In the genomic region with DNA sequence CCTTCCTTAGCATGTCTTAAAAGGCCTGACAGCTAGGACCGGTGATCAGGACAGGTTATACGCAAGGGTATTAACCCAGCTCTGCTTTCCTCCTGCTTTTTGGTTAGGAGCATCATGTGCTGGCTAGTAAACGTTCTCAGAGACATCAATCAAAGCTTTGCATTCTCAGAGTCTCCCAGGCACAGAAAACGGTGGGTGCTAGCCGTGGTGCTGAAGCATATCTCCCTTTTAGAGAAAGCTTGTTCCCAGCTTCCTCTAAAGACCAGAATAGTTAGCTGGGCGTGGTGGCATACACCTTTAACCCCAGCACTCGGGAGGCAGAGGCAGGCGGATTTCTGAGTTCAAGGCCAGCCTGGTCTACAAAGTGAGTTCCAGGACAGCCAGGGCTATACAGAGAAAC, we compare ENCODE assay signal across 9 mouse cellular contexts. TPM values are rescaled to one million over a fixed set of nuclear protein-coding genes. Genes with fewer than 3 reads are reported as not detected.
A peak's percentile ranks its signal among the peaks of the same experiment; 100 is the strongest.
DNase-seq lines count a peak whose midpoint lies in the region; ATAC-seq and TF ChIP-seq lines count a peak whose summit lies in the region.
"Had no signal": no experiment of that assay in that cellular context is flagged by ENCODE, and none has a peak within 500 bp of the region (broad histone marks: within the 10 kb centered on the region; RNA-seq: fewer than 3 reads in every experiment).

No protein-coding gene starts in this region.

- 0 out of 2 replicates have a peak, but pooled peaks cover 3% of the 10 kb centered on the region for H3K27me3 ChIP-seq in liver, postnatal 0 days (ENCODE audit: insufficient read depth, low read length)
- peaks cover 23% of the 10 kb centered on the region for H3K27me3 ChIP-seq in liver, embryonic 12.5 days (replicated peaks)
- H3K27me3 ChIP-seq in neural tube, embryonic 11.5 days (ENCODE audit: control insufficient read depth, insufficient read depth, low read length) = no peaks in the 10 kb centered on the region

- H3K27ac ChIP-seq in liver, postnatal 0 days (ENCODE audit: low read depth) = no peak overlapping the region
- no peak overlapping the region for H3K27ac ChIP-seq in liver, embryonic 12.5 days
- no peak overlapping the region for H3K27ac ChIP-seq in neural tube, embryonic 11.5 days (ENCODE audit: low read depth, low read length)
- H3K27ac ChIP-seq: lung, embryonic 15.5 days had no signal

- H3K9me3 ChIP-seq in liver, postnatal 0 days (ENCODE audit: low read length) = no peaks in the 10 kb centered on the region
- no peaks in the 10 kb centered on the region for H3K9me3 ChIP-seq in liver, embryonic 12.5 days (replicated peaks)
- H3K9me3 ChIP-seq in neural tube, embryonic 11.5 days (ENCODE audit: control insufficient read depth, low read length) = no peaks in the 10 kb centered on the region
- H3K9me3 ChIP-seq: lung, embryonic 15.5 days had no signal

- H3K9ac ChIP-seq in liver, postnatal 0 days (replicated peaks) = no peak overlapping the region
- no peak overlapping the region for H3K9ac ChIP-seq in liver, embryonic 12.5 days
- no peak overlapping the region for H3K9ac ChIP-seq in neural tube, embryonic 11.5 days (ENCODE audit: low read length)
- H3K9ac ChIP-seq: lung, embryonic 15.5 days had no signal

- no peak overlapping the region for H3K4me2 ChIP-seq in liver, postnatal 0 days (ENCODE audit: low read depth, low read length)
- H3K4me2 ChIP-seq in liver, embryonic 12.5 days = no peak overlapping the region
- no peak overlapping the region for H3K4me2 ChIP-seq in neural tube, embryonic 11.5 days (ENCODE audit: low read depth)
- H3K4me2 ChIP-seq: lung, embryonic 15.5 days had no signal

- ATAC-seq in liver, postnatal 0 days = no peak
- ATAC-seq in liver, embryonic 12.5 days = no peak
- no peak for ATAC-seq in neural tube, embryonic 11.5 days (ENCODE audit: insufficient read depth, low FRiP score, low TSS enrichment)

- no peaks in the 10 kb centered on the region for H3K36me3 ChIP-seq in liver, postnatal 0 days (replicated peaks; ENCODE audit: insufficient read depth, low read length)
- H3K36me3 ChIP-seq in liver, embryonic 12.5 days = no peaks in the 10 kb centered on the region
- no peaks in the 10 kb centered on the region for H3K36me3 ChIP-seq in neural tube, embryonic 11.5 days (ENCODE audit: control insufficient read depth, insufficient read depth, low read length)
- H3K36me3 ChIP-seq: lung, embryonic 15.5 days had no signal

- no peak overlapping the region for H3K4me3 ChIP-seq in liver, postnatal 0 days (ENCODE audit: low read depth, low read length)
- H3K4me3 ChIP-seq in liver, embryonic 12.5 days = no peak overlapping the region
- H3K4me3 ChIP-seq in neural tube, embryonic 11.5 days (ENCODE audit: low read depth, low read length) = no peak overlapping the region
- H3K4me3 ChIP-seq: lung, embryonic 15.5 days had no signal

- 18% methylated on average over 8 of the region's 8 CpGs for WGBS in liver, postnatal 0 days (ENCODE audit: insufficient replicate concordance)
- 17% methylated on average over 8 of the region's 8 CpGs for WGBS in liver, embryonic 12.5 days (ENCODE audit: insufficient replicate concordance)
- WGBS in neural tube, embryonic 11.5 days = 33% methylated on average over 8 of the region's 8 CpGs

- no peaks in the 10 kb centered on the region for H3K4me1 ChIP-seq in liver, postnatal 0 days (ENCODE audit: insufficient read depth)
- H3K4me1 ChIP-seq in liver, embryonic 12.5 days = no peaks in the 10 kb centered on the region
- 0 out of 2 replicates have a peak, but pooled peaks cover 3% of the 10 kb centered on the region for H3K4me1 ChIP-seq in neural tube, embryonic 11.5 days (ENCODE audit: control insufficient read depth, insufficient read depth, low read length)
- H3K4me1 ChIP-seq: lung, embryonic 15.5 days had no signal

- TF ChIP-seq CTCF in liver, postnatal 0 days (IDR thresholded peaks at IDR 0.05; ENCODE audit: low read depth) = no peak

- TF ChIP-seq EP300 in liver, postnatal 0 days (IDR thresholded peaks at IDR 0.05; ENCODE audit: low read depth) = no peak

- DNase-seq in adrenal gland, adult (ENCODE audit: inconsistent age in 2 of 2, low spot score in 1 of 2) = peak; percentile 26 to 72
- no peak for DNase-seq in adrenal gland, adult 18-20 months (ENCODE audit: low spot score in 2 of 2)
- DNase-seq in liver, postnatal 0 days = peak; percentile 20
- peak; percentile 82 for DNase-seq in embryo, embryonic 10.5 days (ENCODE audit: low spot score)
- DNase-seq in neural tube, embryonic 11.5 days (ENCODE audit: low spot score) = peak; percentile 42
- DNase-seq in cerebellum, postnatal 10 days = no peak
- no peak for DNase-seq in c-Kit-positive CD71-positive TER-119-positive erythroid progenitor cells, embryonic 14.5 days (ENCODE audit: low spot score)

RNA-seq across cellular contexts. Expression of a gene that starts 12.3 kb away (rescaled TPM):
- 1 to 10 TPM; 4.4 to 7.1 TPM for total RNA-seq in adrenal gland, adult 18-20 months (2021)
- not detected in 2 replicates for polyA plus RNA-seq in liver, postnatal 0 days (2015; fragmentation: Nextera tagmentation; extraction: Ambion mirVana)
- not detected in 2 replicates for polyA plus RNA-seq in liver, embryonic 12.5 days (2016; fragmentation: Nextera tagmentation; extraction: Ambion mirVana)
- 0.16 TPM in 1 of 2 replicates, not detected in the other for polyA plus RNA-seq in neural tube, embryonic 11.5 days (2014; fragmentation: Nextera tagmentation; extraction: Ambion mirVana)

Comparison
In these comparisons a context has a peak if more than half of its experiments do, and no peak if none do; other contexts are left out.
1. DNase-seq: peak in adrenal gland, adult (2 of 2), liver, postnatal 0 days (single experiment), embryo, embryonic 10.5 days (single experiment) and neural tube, embryonic 11.5 days (single experiment); none in adrenal gland, adult 18-20 months (0 of 2), cerebellum, postnatal 10 days (0 of 2) and c-Kit-positive CD71-positive TER-119-positive erythroid progenitor cells, embryonic 14.5 days (single experiment).